14 mouse cellular contexts compared by ENCODE assay signal in the genomic region with DNA sequence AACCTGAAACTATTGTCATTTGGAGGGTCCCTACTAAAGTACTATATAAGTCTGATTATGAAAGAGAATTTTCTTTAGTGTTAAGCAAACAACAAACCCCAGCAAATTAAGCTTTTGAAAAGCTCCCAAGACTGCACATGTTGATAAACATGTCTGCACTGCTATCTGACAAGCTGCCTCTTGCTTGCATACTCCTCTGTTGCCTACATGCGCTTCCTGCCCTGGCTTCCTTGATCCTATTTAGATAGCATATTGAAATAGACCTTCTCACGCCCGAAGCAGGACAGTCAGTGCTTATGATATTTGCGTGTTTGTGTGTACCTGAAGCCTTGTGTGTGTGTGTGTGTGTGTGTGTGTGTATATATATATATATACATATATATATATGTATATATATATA.
"Had no signal": no experiment of that assay in that cellular context is flagged by ENCODE, and none has a peak within 500 bp of the region (broad histone marks: within the 10 kb centered on the region; RNA-seq: fewer than 3 reads in every experiment).

No protein-coding gene starts in this region.

- ATAC-seq: lung, postnatal 0 days; midbrain, embryonic 16.5 days had no signal

- DNase-seq: kidney, adult 8-10 months; kidney, postnatal 25 days; lung, adult 2 months; lung, postnatal 36 days; right cerebral cortex, adult 18-20 months; right cerebral cortex, postnatal 25 days; thymus, postnatal 36 days had no signal

- H3K9me3 ChIP-seq: limb, embryonic 10.5 days; neural tube, embryonic 15.5 days had no signal

- H3K4me3 ChIP-seq: left cerebral cortex, adult 2 months; limb, embryonic 10.5 days; neural tube, embryonic 15.5 days had no signal

- H3K4me2 ChIP-seq: midbrain, embryonic 11.5 days; neural tube, embryonic 15.5 days had no signal

- H3K27me3 ChIP-seq: neural tube, embryonic 15.5 days had no signal

- H3K27ac ChIP-seq: left cerebral cortex, adult 2 months; limb, embryonic 10.5 days; liver, embryonic 14.5 days; neural tube, embryonic 15.5 days had no signal

- H3K9ac ChIP-seq: liver, embryonic 14.5 days; neural tube, embryonic 15.5 days had no signal
